Mouse (Mus musculus) lung, adult 2 months (tissue): ENCODE results near the gene Myrip. TPM values are rescaled to one million over a fixed set of nuclear protein-coding genes. Genes with fewer than 3 reads are reported as not detected.

Experiments used
- DNase-seq: peaks from one replicate; pipeline ENCODE4 v3.0.0; 2022
- H3K4me1 ChIP-seq: fragments of 200-500 bp; 2 replicates; pipeline ENCODE4 v1.6.1; 2011; ENCODE audit warnings: low read length; ENCODE audit not compliant: control insufficient read depth, insufficient read depth
- H3K4me3 ChIP-seq: fragments of 200-500 bp; replicated peaks from 2 replicates; pipeline ENCODE3; 2011; ENCODE audit warnings: low read depth, mild to moderate bottlenecking, control low read depth, low read length; ENCODE audit errors: extremely low read depth
- CTCF ChIP-seq: fragments of 200-500 bp; IDR thresholded peaks from 2 replicates; pipeline ENCODE4 v1.5.1; 2011; ENCODE audit warnings: mild to moderate bottlenecking, low read length, control low read depth; ENCODE audit not compliant: insufficient read depth
- POLR2A ChIP-seq: fragments of 200-500 bp; IDR thresholded peaks from 2 replicates; pipeline ENCODE4 v1.6.1; 2011; ENCODE audit warnings: low read depth, mild to moderate bottlenecking, control low read depth, low read length, borderline replicate concordance; ENCODE audit errors: extremely low read depth
- WGBS: fragments of 180-500 bp; shearing (Covaris S2); methylation state at CpG from one replicate; pipeline ENCODE4 v1.1.7; 2018; 5-methylcytosine and 5-hydroxymethylcytosine counted together
- polyA plus RNA-seq: library from polyadenylated mRNA; depleted of rRNA; stranded (reverse); fragments of >200 nt; gene quantifications from 2 replicates; pipeline ENCODE4 v1.2.3, GENCODE M21; 2012

Myrip gene
- polyA plus RNA-seq, 1 experiment: 5.9 TPM

- DNase-seq: no peak
- 48% methylated on average over 5 of the region's 5 CpGs for WGBS
- no peak for TF ChIP-seq CTCF
- TF ChIP-seq POLR2A: no peak
- Histone ChIP-seq H3K4me3 (no peak overlapping the region), H3K4me1 (no peaks in the 10 kb centered on the region)
Measured at GRCm38 (mm10) chr9:120292488-120292887, 8.8 kb upstream of the Myrip start.

- DNase-seq: no peak
Measured at GRCm38 (mm10) chr9:120295527-120295926, 5.8 kb upstream of the Myrip start.

GRCm38 (mm10) chr9:120296938-120297337 is 4.4 kb upstream of the Myrip start:
- Histone ChIP-seq H3K4me1 (no peaks in the 10 kb centered on the region), H3K4me3 (no peak overlapping the region)
- no peak for DNase-seq
- WGBS: 91% methylated on average over 1 of the region's 1 CpGs
- TF ChIP-seq CTCF: no peak
- TF ChIP-seq POLR2A: no peak

More at GRCm38 (mm10) chr9:120295527-120295926, 5.8 kb upstream of the Myrip start:
- no peaks in the 10 kb centered on the region for H3K4me1 ChIP-seq
- no peak overlapping the region for H3K4me3 ChIP-seq
- no peak for TF ChIP-seq CTCF
- TF ChIP-seq POLR2A: no peak
- WGBS: 78% methylated on average over 5 of the region's 5 CpGs

- Histone ChIP-seq H3K4me3 (no peak overlapping the region), H3K4me1 (peaks cover 3% of the 10 kb centered on the region; the same call in 1 of the 2 replicates)
- WGBS: 61% methylated on average over 2 of the region's 2 CpGs
- no peak for TF ChIP-seq CTCF
- no peak for TF ChIP-seq POLR2A
- DNase-seq: no peak
Measured at GRCm38 (mm10) chr9:120299429-120299828, 1.9 kb upstream of the Myrip start.

GRCm38 (mm10) chr9:120302980-120303452 is 1.7 kb downstream of the Myrip start:
- no peak for DNase-seq
- H3K4me3 ChIP-seq: peak overlapping the region; percentile 38
- 16% methylated on average over 19 of the region's 19 CpGs for WGBS
- TF ChIP-seq CTCF (no peak), POLR2A (no peak)
- peaks cover 3% of the 10 kb centered on the region; the same call in 1 of the 2 replicates for H3K4me1 ChIP-seq

GRCm38 (mm10) chr9:120303453-120304299 is 2.4 kb downstream of the Myrip start:
- Histone ChIP-seq H3K4me3 (peak overlapping the region; percentile 85), H3K4me1 (peaks cover 3% of the 10 kb centered on the region; the same call in 1 of the 2 replicates)
- DNase-seq: peak; percentile 34
- WGBS: 3% methylated on average over 103 of the region's 103 CpGs
- TF ChIP-seq POLR2A (no peak), CTCF (no peak)

- H3K4me3 ChIP-seq: peak overlapping the region; percentile 77
- DNase-seq: no peak
- TF ChIP-seq CTCF: no peak
- TF ChIP-seq POLR2A: no peak
- 2% methylated on average over 54 of the region's 54 CpGs for WGBS
- H3K4me1 ChIP-seq: peaks cover 3% of the 10 kb centered on the region; the same call in 1 of the 2 replicates
Measured at GRCm38 (mm10) chr9:120304300-120305137, 3.2 kb downstream of the Myrip start.

- WGBS: 70% methylated on average over 3 of the region's 3 CpGs
- TF ChIP-seq POLR2A: no peak
- Histone ChIP-seq H3K4me3 (no peak overlapping the region), H3K4me1 (no peaks in the 10 kb centered on the region)
- DNase-seq: no peak
Measured at GRCm38 (mm10) chr9:120315171-120315570, 13.9 kb downstream of the Myrip start.

- Histone ChIP-seq H3K4me3 (no peak overlapping the region), H3K4me1 (no peaks in the 10 kb centered on the region)
- 72% methylated on average over 9 of the region's 9 CpGs for WGBS
- TF ChIP-seq POLR2A: no peak
- TF ChIP-seq CTCF: no peak
- no peak for DNase-seq
Measured at GRCm38 (mm10) chr9:120319099-120319498, 17.8 kb downstream of the Myrip start.
